Mouse (Mus musculus) embryonic facial prominence, embryonic 11.5 days (tissue): ENCODE data around the gene Slc45a2. TPM values are rescaled to one million over a fixed set of nuclear protein-coding genes. Genes with fewer than 3 reads are reported as not detected.

Experiments
- ATAC-seq: fragments of 200-750 bp; cut with Nextera tagmentation; replicated peaks from 2 replicates; pipeline ENCODE4 v1.8.0; 2017; ENCODE audit warnings: low read depth; ENCODE audit not compliant: insufficient number of reproducible peaks, low FRiP score, low TSS enrichment
- DNase-seq: peaks from one replicate; pipeline ENCODE4 v3.0.0-alpha.2; 2015; ENCODE audit warnings: low spot score
- H3K27ac ChIP-seq: fragments of 300-500 bp; sonication (generic); replicated peaks from 2 replicates; pipeline ENCODE4 v1.5.1; 2014; ENCODE audit warnings: mild to moderate bottlenecking, low read depth, low read length, control low read depth
- H3K27me3 ChIP-seq: fragments of 300-500 bp; sonication (generic); 2 replicates; pipeline ENCODE4 v1.6.1; 2014; ENCODE audit warnings: mild to moderate bottlenecking, low read length, moderate library complexity, mixed read lengths; ENCODE audit not compliant: control insufficient read depth, insufficient read depth
- H3K36me3 ChIP-seq: fragments of 300-500 bp; sonication (generic); replicated peaks from 2 replicates; pipeline ENCODE4 v1.6.1; 2014; ENCODE audit warnings: low read depth, mild to moderate bottlenecking, low read length, moderate library complexity, mixed read lengths; ENCODE audit not compliant: control insufficient read depth, insufficient read depth
- H3K4me1 ChIP-seq: fragments of 300-500 bp; sonication (generic); 2 replicates; pipeline ENCODE4 v1.6.1; 2014; ENCODE audit warnings: low read length, mixed read lengths; ENCODE audit not compliant: control insufficient read depth, insufficient read depth
- H3K4me2 ChIP-seq: fragments of 300-500 bp; sonication (generic); 2 replicates; pipeline ENCODE4 v1.6.1; 2014; ENCODE audit warnings: low read depth, mild to moderate bottlenecking, control low read depth, low read length, moderate library complexity
- H3K4me3 ChIP-seq: fragments of 300-500 bp; sonication (generic); 2 replicates; pipeline ENCODE4 v1.5.1; 2014; ENCODE audit warnings: low read depth, low read length, control low read depth
- H3K9ac ChIP-seq: fragments of 300-500 bp; sonication (generic); replicated peaks from 2 replicates; pipeline ENCODE4 v1.6.1; 2014; ENCODE audit warnings: mild to moderate bottlenecking, control low read depth, low read length
- H3K9me3 ChIP-seq: fragments of 300-500 bp; sonication (generic); replicated peaks from 2 replicates; pipeline ENCODE4 v1.6.1; 2016; ENCODE audit warnings: mild to moderate bottlenecking, low read length, inconsistent platforms, mixed read lengths; ENCODE audit not compliant: control insufficient read depth
- WGBS: fragments of 180-500 bp; shearing (Covaris S2); extraction: QIAGEN DNeasy Blood & Tissue Kit; methylation state at CpG from one replicate; pipeline ENCODE4 v1.1.7; 2014; 5-methylcytosine and 5-hydroxymethylcytosine counted together
- polyA plus RNA-seq: library from polyadenylated mRNA; unstranded; fragments of >200 nt; fragmentation: Nextera tagmentation; extraction: Ambion mirVana; gene quantifications from 2 replicates; pipeline ENCODE4 v1.2.1, GENCODE M21; 2014

Slc45a2 gene
- polyA plus RNA-seq, 1 experiment from 2014 or later = 0.46 TPM

DNA sequence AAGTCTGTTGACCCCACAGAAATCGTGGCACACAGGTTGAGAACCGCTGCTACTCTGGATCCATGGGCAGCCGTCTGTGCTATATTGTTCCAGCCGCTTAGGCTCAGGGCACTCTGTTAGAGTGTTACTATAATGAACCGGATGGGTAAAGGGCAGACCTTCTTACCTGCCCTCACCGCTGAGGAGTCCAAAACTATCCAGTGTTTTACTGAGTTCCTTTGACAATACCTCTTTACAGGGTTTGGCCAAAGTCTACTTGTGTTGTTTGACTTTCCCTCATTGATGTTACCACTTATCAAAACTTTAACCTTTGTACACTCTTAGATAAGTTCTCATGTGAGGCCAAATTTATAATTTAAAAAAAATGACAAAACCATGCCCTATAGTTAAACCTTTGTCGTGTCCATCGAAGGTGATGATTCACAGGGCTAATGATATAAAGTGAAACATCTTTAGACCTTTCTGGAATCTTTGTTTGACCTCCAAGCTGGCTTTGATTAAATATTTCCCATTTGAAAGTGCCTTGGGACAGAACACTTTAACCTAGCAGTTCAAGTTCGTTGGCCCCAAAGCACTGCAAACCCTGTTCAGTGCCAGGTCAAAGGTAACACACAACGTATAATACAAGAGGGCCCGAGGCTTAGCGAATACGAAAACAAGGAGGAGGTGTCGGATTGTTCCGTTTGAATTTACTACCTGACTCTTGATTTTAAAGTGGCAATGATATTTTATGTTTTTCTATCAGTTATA lies 41.1 kb upstream of the Slc45a2 start:
- Histone ChIP-seq H3K36me3 (no peaks in the 10 kb centered on the region), H3K4me3 (no peak overlapping the region), H3K9ac (no peak overlapping the region), H3K9me3 (no peaks in the 10 kb centered on the region), H3K27me3 (no peaks in the 10 kb centered on the region), H3K27ac (no peak overlapping the region), H3K4me2 (no peak overlapping the region), H3K4me1 (no peaks in the 10 kb centered on the region)
- no peak for ATAC-seq
- DNase-seq = no peak
- WGBS = 75% methylated on average over 15 of the region's 15 CpGs

DNA sequence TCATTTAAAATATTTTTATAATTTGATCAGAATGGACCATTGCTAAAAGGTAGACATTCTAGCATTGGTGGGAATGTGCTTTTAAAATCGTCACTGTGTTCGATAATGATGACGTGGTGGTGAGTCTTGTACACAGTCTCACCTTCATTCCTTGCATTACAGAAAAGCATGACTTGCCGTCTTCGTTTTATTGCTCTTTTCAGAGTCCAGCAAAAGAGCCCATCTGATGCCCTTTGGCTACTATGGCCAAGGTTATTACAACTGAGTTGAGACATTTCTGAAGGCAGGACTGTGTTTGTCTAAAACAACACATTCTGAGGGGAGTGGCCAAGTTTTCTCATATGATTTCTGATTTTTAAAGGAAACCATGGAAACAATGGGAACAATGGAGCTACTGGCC lies 40.3 kb upstream of the Slc45a2 start:
- Histone ChIP-seq H3K9ac (no peak overlapping the region), H3K4me1 (no peaks in the 10 kb centered on the region), H3K27ac (no peak overlapping the region), H3K36me3 (no peaks in the 10 kb centered on the region), H3K9me3 (no peaks in the 10 kb centered on the region), H3K27me3 (no peaks in the 10 kb centered on the region), H3K4me2 (no peak overlapping the region), H3K4me3 (no peak overlapping the region)
- ATAC-seq (no peak), DNase-seq (no peak)
- WGBS = 91% methylated on average over 5 of the region's 5 CpGs

DNA sequence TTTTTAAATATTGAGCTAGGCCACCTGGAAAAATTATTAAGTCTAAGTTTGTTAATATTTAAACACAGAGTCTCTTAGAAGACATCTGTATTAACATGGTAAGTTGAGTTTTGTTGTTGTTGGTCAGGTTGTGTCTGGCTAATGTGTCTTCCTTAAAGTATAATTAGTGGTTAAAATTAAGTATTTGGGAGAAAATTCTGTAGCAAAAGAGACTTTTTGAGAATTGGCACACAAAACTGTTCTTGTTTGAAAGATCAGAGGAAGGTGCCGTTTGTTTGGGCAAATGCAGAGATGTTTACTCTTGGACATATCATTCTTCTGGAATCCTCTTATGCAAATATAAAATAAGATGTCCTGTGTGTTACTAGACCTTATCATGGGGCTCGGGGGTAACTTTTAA lies 37.9 kb upstream of the Slc45a2 start:
- Histone ChIP-seq H3K9me3 (no peaks in the 10 kb centered on the region), H3K4me1 (no peaks in the 10 kb centered on the region), H3K27ac (no peak overlapping the region), H3K27me3 (no peaks in the 10 kb centered on the region), H3K36me3 (no peaks in the 10 kb centered on the region), H3K9ac (no peak overlapping the region), H3K4me3 (no peak overlapping the region), H3K4me2 (no peak overlapping the region)
- DNase-seq (no peak), ATAC-seq (no peak)
- WGBS = 81% methylated on average over 2 of the region's 2 CpGs

DNA sequence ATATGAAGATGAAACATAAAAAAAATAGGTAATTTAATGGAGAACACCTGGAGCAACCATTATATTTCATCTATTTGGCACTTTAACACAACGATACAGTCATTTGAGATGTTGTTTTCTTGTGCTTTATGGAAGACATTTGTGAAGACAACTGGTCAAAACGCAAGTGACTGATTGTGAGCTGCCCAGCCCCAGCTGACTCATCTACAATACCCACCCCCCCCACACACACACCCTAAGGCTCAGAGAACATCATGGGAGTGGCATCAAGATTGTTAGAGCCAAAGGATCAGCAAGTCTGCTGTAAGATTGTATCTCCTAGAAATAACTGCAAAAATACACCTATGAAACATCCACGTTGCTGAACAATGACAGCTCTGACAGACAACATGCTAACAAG lies 31.1 kb upstream of the Slc45a2 start:
- H3K36me3 ChIP-seq = no peaks in the 10 kb centered on the region
- no peak overlapping the region for H3K9ac ChIP-seq
- ATAC-seq = no peak
- no peaks in the 10 kb centered on the region for H3K4me1 ChIP-seq
- no peak overlapping the region for H3K4me2 ChIP-seq
- H3K27ac ChIP-seq = no peak overlapping the region
- no peak for DNase-seq
- H3K9me3 ChIP-seq = no peaks in the 10 kb centered on the region
- WGBS = 68% methylated on average over 3 of the region's 3 CpGs
- H3K4me3 ChIP-seq = no peak overlapping the region
- H3K27me3 ChIP-seq = no peaks in the 10 kb centered on the region

DNA sequence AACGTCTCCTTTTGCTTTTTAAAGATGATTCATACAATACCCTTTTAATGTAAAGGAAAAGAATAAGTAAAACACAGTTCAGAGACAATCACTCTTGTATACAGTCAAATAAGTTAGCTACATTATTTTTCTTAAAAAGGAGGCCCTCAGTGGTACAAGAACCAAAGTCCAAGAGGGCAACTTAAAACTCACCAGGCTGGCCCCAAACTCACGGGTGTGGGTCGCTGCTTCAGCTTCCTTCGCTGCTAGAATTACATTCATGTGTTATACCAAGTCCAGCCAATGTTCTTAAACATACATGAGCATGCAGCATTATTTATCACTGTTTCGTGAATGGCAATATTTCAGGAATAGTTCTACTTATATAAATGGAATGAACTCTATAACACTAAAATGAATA lies 29.7 kb upstream of the Slc45a2 start:
- H3K9ac ChIP-seq = no peak overlapping the region
- no peak for ATAC-seq
- H3K4me2 ChIP-seq = no peak overlapping the region
- no peak overlapping the region for H3K4me3 ChIP-seq
- H3K27ac ChIP-seq = no peak overlapping the region
- no peaks in the 10 kb centered on the region for H3K36me3 ChIP-seq
- H3K4me1 ChIP-seq = no peaks in the 10 kb centered on the region
- no peak for DNase-seq
- no peaks in the 10 kb centered on the region for H3K27me3 ChIP-seq
- WGBS = 83% methylated on average over 5 of the region's 5 CpGs
- no peaks in the 10 kb centered on the region for H3K9me3 ChIP-seq

DNA sequence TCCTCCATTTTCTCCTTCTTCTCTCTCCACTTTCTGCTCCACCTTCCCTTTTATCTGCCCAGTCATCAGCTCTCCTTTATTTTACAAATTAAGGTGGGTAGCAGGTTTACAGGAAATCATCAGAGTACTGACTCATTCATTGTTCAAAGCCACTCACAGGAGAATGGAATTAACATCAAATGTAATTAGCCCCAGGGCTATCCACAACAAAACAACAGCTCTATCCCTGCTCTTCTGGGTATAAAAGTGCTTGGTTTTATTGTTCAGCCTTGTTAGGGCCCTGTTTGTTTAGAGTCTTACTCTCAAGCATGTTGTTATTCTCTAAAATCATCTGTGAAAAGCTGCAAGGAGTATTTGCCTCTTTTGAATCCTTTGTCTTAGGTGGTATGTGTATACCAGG lies 23.4 kb upstream of the Slc45a2 start:
- Histone ChIP-seq H3K4me3 (no peak overlapping the region), H3K27me3 (no peaks in the 10 kb centered on the region), H3K4me1 (no peaks in the 10 kb centered on the region; the same call in 1 of the 2 replicates), H3K9ac (no peak overlapping the region), H3K36me3 (no peaks in the 10 kb centered on the region), H3K27ac (no peak overlapping the region), H3K4me2 (no peak overlapping the region), H3K9me3 (no peaks in the 10 kb centered on the region)
- no peak for ATAC-seq
- no peak for DNase-seq

DNA sequence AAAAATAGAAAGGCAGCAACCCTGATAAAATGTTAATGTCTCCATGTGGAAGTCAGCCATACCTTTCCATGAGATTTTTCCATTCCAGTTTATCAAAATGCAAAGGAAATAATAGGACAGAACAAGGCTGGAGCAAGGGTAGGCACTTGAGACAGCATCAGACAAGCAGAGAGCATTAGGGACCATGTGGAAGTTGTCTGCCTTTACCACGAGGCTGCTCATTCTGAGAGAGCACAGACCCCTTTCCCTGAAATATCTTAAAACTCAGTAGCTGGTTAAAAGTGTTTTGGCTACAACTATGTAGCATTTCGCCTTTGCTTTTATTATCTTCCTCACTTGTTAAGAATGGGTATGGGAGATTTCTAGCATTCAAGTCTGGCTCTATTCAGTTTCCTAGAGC lies 19.8 kb upstream of the Slc45a2 start:
- 71% methylated on average over 2 of the region's 2 CpGs for WGBS
- Histone ChIP-seq H3K27ac (no peak overlapping the region), H3K4me3 (no peak overlapping the region), H3K9me3 (no peaks in the 10 kb centered on the region), H3K27me3 (no peaks in the 10 kb centered on the region), H3K4me2 (no peak overlapping the region), H3K36me3 (no peaks in the 10 kb centered on the region), H3K9ac (no peak overlapping the region; the same call in 1 of the 2 replicates), H3K4me1 (no peaks in the 10 kb centered on the region; the same call in 1 of the 2 replicates)
- DNase-seq = no peak
- ATAC-seq = no peak

DNA sequence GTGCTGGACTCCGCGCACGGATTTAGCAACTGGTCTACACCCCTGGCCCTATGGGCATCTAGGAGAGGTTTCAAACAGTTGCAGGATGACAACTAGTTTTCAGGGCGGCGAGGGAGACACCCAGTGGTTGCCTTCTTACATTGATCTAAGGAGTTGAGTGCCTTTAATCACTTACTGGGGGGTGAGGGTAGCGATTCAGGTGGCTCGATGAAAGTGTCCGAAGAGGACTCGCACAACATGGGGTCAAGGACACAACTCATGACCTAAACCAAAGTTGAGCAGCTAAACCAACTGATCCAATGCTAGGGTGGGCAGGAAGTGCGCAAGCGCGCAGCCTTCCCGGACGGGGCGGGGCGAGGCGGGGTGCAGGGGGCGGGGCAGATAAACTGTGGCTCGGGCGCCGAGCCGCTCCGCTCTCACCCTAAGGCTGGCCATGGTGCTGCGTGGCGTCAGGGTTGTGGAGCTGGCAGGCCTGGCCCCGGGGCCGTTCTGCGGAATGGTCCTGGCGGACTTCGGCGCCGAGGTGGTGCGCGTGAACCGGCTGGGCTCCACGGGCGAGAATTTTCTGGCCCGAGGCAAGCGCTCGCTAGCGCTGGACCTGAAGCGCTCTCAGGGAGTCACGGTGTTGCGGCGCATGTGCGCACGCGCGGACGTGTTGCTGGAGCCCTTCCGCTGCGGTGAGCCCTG lies 19.0 kb upstream of the Slc45a2 start, which contains the start of gene Amacr:
Gene Amacr (plus strand): TSS at position 380 of the 687 bp plus-strand sequence.
- DNase-seq = peak; percentile 90
- Histone ChIP-seq H3K4me3 (peak within 1 kb of the TSS; percentile 77), H3K27me3 (no peaks in the 10 kb centered on the region), H3K4me2 (peak within 1 kb of the TSS; percentile 71), H3K36me3 (no peaks in the 10 kb centered on the region), H3K9me3 (no peaks in the 10 kb centered on the region), H3K9ac (peak within 1 kb of the TSS; percentile 83), H3K4me1 (no peaks in the 10 kb centered on the region; the same call in 1 of the 2 replicates), H3K27ac (peak within 1 kb of the TSS; percentile 62)
- peak; percentile 99 for ATAC-seq
- under 1% methylated on average over 52 of the region's 52 CpGs for WGBS
